Mouse (Mus musculus) heart, embryonic 10.5 days (tissue): ENCODE measurements around the gene Synpr. TPM values are rescaled to one million over a fixed set of nuclear protein-coding genes. Genes with fewer than 3 reads are reported as not detected.

Source experiments
- DNase-seq: peaks from one replicate; pipeline ENCODE4 v3.0.0-alpha.2; 2017; ENCODE audit warnings: low spot score
- H3K27ac ChIP-seq: fragments of 300-500 bp; sonication (generic); 2 replicates; pipeline ENCODE4 v1.5.1; 2016; ENCODE audit warnings: mild to moderate bottlenecking
- H3K27me3 ChIP-seq: fragments of 300-500 bp; sonication (generic); 2 replicates; pipeline ENCODE4 v1.6.1; 2016; ENCODE audit warnings: mild to moderate bottlenecking; ENCODE audit not compliant: poor library complexity, insufficient read depth, severe bottlenecking
- H3K36me3 ChIP-seq: fragments of 300-500 bp; sonication (generic); 2 replicates; pipeline ENCODE4 v1.6.1; 2016; ENCODE audit warnings: mild to moderate bottlenecking, moderate library complexity
- H3K4me1 ChIP-seq: fragments of 300-500 bp; sonication (generic); 2 replicates; pipeline ENCODE4 v1.6.1; 2016; ENCODE audit warnings: mild to moderate bottlenecking
- H3K4me3 ChIP-seq: fragments of 300-500 bp; sonication (generic); 2 replicates; pipeline ENCODE4 v1.5.1; 2016; ENCODE audit warnings: mild to moderate bottlenecking, moderate library complexity
- H3K9me3 ChIP-seq: fragments of 300-500 bp; sonication (generic); 2 replicates; pipeline ENCODE4 v1.6.1; 2016; ENCODE audit warnings: mild to moderate bottlenecking, moderate library complexity
- WGBS: fragments of 180-500 bp; shearing (Covaris S2); methylation state at CpG from one replicate; pipeline ENCODE4 v1.1.7; 2016; 5-methylcytosine and 5-hydroxymethylcytosine counted together
- polyA plus RNA-seq: library from polyadenylated mRNA; unstranded; fragments of >200 nt; fragmentation: Nextera tagmentation; extraction: Ambion mirVana; gene quantifications from 2 replicates; pipeline ENCODE4 v1.2.1, GENCODE M21; 2016

Synpr gene
- polyA plus RNA-seq, 1 experiment from 2014 or later: 0.19 TPM

GRCm38 (mm10) chr14:13361642-13362041 lies 77.1 kb downstream of the Synpr start:
- 88% methylated on average over 3 of the region's 3 CpGs for WGBS
- no peaks in the 10 kb centered on the region for H3K36me3 ChIP-seq
- no peak overlapping the region for H3K4me3 ChIP-seq
- H3K4me1 ChIP-seq: no peaks in the 10 kb centered on the region
- no peak overlapping the region for H3K27ac ChIP-seq
- H3K27me3 ChIP-seq: no peaks in the 10 kb centered on the region
- DNase-seq: no peak
- H3K9me3 ChIP-seq: no peaks in the 10 kb centered on the region

GRCm38 (mm10) chr14:13368309-13368708 lies 83.7 kb downstream of the Synpr start:
- Histone ChIP-seq H3K27me3 (no peaks in the 10 kb centered on the region), H3K4me3 (no peak overlapping the region), H3K27ac (no peak overlapping the region), H3K9me3 (no peaks in the 10 kb centered on the region), H3K4me1 (no peaks in the 10 kb centered on the region), H3K36me3 (no peaks in the 10 kb centered on the region)
- WGBS: 75% methylated on average over 3 of the region's 3 CpGs
- no peak for DNase-seq

DNA sequence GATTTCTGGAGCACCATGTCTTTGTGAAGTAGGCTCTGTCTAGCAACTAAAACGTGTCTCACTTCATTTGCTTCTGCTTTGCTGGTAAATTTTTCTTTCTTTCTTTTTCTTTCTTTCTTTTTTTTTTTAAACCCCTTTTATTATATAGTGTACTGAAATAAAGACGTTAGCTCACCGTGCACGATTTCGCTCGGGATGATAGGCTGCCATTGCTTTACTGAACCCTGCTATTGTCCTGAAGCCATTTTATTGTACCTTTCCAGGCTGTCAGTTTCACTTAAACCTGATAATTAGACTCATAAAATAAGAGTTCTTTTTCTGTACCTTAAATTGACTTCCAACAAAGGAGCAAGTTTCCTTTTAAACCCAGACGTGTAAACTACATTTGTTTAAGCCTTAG lies 104.5 kb downstream of the Synpr start:
- no peak overlapping the region for H3K27ac ChIP-seq
- WGBS: 76% methylated on average over 7 of the region's 7 CpGs
- H3K4me1 ChIP-seq: no peaks in the 10 kb centered on the region
- no peaks in the 10 kb centered on the region for H3K36me3 ChIP-seq
- no peaks in the 10 kb centered on the region for H3K9me3 ChIP-seq
- H3K27me3 ChIP-seq: no peaks in the 10 kb centered on the region
- no peak for DNase-seq
- H3K4me3 ChIP-seq: no peak overlapping the region

DNA sequence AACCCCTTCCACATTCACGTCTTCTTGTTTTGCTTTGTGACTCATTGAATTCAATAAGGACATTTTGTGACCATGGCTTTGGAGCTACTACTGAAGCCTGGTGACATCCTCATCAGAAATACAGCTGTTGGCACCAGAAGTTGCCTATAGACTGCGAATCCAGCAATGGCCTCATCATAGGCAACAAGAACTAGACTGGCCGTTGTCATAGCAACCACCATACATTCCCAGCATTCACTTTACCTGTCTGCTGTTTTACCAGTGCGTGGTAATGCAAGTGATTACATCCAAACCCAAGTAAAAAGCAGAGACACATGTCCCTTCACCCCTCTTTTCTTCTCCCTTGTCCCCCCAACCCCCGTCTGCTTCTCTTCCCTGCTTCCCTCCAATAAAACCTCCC lies 105.4 kb downstream of the Synpr start:
- WGBS: 75% methylated on average over 5 of the region's 5 CpGs
- H3K9me3 ChIP-seq: no peaks in the 10 kb centered on the region
- H3K27ac ChIP-seq: no peak overlapping the region
- no peaks in the 10 kb centered on the region for H3K36me3 ChIP-seq
- no peak overlapping the region for H3K4me3 ChIP-seq
- H3K27me3 ChIP-seq: no peaks in the 10 kb centered on the region
- H3K4me1 ChIP-seq: no peaks in the 10 kb centered on the region
- DNase-seq: no peak

DNA sequence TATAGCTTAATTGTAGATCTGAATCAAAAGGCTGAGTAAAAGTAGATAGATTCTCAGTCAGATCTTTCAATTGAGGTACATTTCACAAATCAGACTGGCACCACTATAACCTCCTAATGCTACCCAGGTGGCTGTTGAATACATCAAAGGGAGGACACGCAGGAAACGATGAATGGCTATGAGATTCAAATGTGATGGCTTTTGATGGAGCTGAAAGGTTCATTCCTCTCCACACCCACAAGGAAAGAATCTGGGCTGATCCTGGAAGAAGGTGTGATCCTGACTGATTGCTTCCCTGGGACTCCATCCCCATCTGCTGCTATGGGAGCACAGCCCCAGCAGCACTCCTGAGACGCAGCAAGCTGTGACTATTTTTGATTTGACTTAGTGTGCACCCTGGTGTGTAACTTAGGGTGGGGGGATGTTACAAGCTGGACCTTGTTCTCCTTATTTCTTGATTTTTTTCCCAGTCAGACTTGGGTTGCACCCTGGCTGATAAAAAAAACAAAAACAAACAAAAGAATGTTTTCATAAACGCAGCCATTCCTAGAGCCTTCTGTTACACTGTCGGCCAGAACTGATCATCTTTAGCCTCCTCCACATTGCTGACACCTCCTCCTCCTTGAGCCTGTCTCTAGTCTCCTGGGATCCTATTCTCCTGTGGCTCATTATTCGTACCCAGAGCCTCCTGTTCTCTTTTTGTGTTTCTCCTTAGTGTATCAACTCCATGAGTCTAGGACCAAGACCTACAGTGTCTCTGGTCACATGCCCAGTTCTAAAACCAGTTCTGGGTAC lies 114.8 kb downstream of the Synpr start:
- Histone ChIP-seq H3K36me3 (no peaks in the 10 kb centered on the region), H3K27me3 (no peaks in the 10 kb centered on the region), H3K4me1 (no peaks in the 10 kb centered on the region), H3K4me3 (no peak overlapping the region), H3K9me3 (no peaks in the 10 kb centered on the region), H3K27ac (no peak overlapping the region)
- no peak for DNase-seq
- WGBS: 35% methylated on average over 6 of the region's 6 CpGs

- H3K4me1 ChIP-seq: no peaks in the 10 kb centered on the region; the same call in 1 of the 2 replicates
- H3K36me3 ChIP-seq: no peaks in the 10 kb centered on the region
- no peaks in the 10 kb centered on the region for H3K27me3 ChIP-seq
- WGBS: 45% methylated on average over 1 of the region's 1 CpGs
- H3K27ac ChIP-seq: no peak overlapping the region
- no peak for DNase-seq
- H3K9me3 ChIP-seq: no peaks in the 10 kb centered on the region
- no peak overlapping the region for H3K4me3 ChIP-seq
Measured at GRCm38 (mm10) chr14:13411636-13412035, 127.1 kb downstream of the Synpr start.

GRCm38 (mm10) chr14:13440723-13441122 lies 156.1 kb downstream of the Synpr start:
- Histone ChIP-seq H3K27ac (no peak overlapping the region), H3K4me3 (no peak overlapping the region), H3K4me1 (no peaks in the 10 kb centered on the region), H3K27me3 (no peaks in the 10 kb centered on the region), H3K36me3 (no peaks in the 10 kb centered on the region), H3K9me3 (no peaks in the 10 kb centered on the region)
- WGBS: 71% methylated on average over 6 of the region's 6 CpGs
- DNase-seq: no peak

GRCm38 (mm10) chr14:13444908-13445307 lies 160.3 kb downstream of the Synpr start:
- Histone ChIP-seq H3K27ac (no peak overlapping the region), H3K4me1 (no peaks in the 10 kb centered on the region), H3K4me3 (no peak overlapping the region), H3K27me3 (no peaks in the 10 kb centered on the region), H3K36me3 (no peaks in the 10 kb centered on the region), H3K9me3 (no peaks in the 10 kb centered on the region)
- WGBS: 29% methylated on average over 2 of the region's 2 CpGs
- no peak for DNase-seq

DNA sequence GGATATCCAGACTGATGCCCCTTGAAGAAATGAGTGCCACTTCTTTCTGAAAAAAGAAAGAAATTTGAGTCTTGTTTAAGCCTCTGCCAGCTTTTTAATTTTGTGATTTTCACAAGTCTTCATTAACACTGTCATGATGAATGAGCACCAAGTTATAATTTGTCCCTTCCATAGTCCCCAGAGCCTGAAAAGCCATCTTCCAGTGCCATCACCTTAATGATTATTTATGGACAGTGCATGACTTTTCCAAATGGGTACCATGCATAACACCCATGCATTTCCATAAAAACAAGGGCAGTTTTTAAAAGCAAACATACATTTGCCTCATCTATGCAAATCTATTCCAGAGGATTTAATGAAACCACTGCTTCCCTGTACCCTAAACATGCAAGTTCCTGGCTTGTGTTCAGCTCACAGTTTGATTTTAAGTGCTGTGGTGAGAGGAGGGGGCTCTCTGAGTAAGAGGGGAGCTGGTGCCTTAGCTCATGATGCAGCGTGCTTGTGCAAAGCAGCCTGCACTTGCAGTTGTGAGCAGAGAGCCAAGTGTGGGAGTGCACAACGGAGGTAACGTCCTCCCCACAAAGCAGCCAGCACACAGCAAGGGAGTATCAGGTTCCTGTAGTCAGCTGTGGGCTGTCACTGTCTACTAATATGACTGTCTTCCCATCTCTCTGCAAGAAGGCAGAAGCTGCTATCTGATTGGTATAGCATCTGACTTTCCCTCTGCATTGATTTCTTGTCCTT lies 169.1 kb downstream of the Synpr start:
- H3K9me3 ChIP-seq: no peaks in the 10 kb centered on the region
- 43% methylated on average over 3 of the region's 3 CpGs for WGBS
- H3K27me3 ChIP-seq: no peaks in the 10 kb centered on the region
- no peak overlapping the region for H3K4me3 ChIP-seq
- no peaks in the 10 kb centered on the region for H3K36me3 ChIP-seq
- no peak overlapping the region for H3K27ac ChIP-seq
- no peaks in the 10 kb centered on the region for H3K4me1 ChIP-seq
- DNase-seq: no peak

DNA sequence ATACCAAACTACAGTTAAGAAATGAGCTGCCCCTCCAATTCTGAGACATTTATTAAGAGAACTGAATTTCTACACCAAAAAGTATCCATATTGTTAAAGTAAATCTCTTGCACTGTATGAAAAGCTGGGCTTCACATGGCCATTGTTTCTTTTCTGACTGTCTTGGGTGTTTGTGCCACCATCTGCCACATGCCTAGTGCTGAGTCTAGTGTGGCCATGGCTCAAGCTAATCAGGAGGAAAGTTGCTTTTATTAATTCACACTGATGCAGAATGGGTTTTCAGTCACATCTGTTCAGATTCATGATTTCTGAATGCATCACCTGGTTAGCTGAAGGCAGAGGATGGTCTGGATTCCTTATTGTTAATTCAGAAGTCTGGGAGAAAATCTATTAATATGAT lies 170.4 kb downstream of the Synpr start:
- Histone ChIP-seq H3K4me1 (no peaks in the 10 kb centered on the region), H3K4me3 (no peak overlapping the region), H3K27ac (no peak overlapping the region), H3K36me3 (no peaks in the 10 kb centered on the region), H3K27me3 (no peaks in the 10 kb centered on the region), H3K9me3 (no peaks in the 10 kb centered on the region)
- DNase-seq: no peak

DNA sequence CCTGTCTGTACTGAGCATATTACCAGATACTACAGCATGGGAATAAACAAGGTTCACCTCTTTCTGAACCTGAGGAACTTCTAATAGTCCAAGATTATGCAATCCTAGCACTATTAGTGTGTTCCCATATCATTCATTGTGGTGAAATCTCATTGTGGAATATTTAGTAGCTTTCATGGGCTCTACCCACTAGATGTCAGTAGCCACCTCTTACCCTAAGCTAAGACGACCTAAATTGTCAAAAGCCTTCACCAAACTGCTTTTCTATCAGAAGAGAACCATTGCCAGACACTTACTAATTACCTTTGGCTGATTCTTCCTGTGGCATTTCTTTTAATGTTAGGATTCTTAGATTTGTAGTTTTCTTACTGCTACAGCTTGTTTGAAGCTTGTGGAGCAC lies 174.8 kb downstream of the Synpr start:
- no peaks in the 10 kb centered on the region for H3K9me3 ChIP-seq
- H3K36me3 ChIP-seq: no peaks in the 10 kb centered on the region
- no peak for DNase-seq
- H3K4me1 ChIP-seq: no peaks in the 10 kb centered on the region
- 11% methylated on average over 1 of the region's 1 CpGs for WGBS
- H3K27ac ChIP-seq: no peak overlapping the region
- H3K4me3 ChIP-seq: no peak overlapping the region
- H3K27me3 ChIP-seq: no peaks in the 10 kb centered on the region

- no peak overlapping the region for H3K27ac ChIP-seq
- H3K9me3 ChIP-seq: no peaks in the 10 kb centered on the region
- H3K27me3 ChIP-seq: no peaks in the 10 kb centered on the region
- no peaks in the 10 kb centered on the region for H3K4me1 ChIP-seq
- no peaks in the 10 kb centered on the region for H3K36me3 ChIP-seq
- no peak overlapping the region for H3K4me3 ChIP-seq
- WGBS: 68% methylated on average over 2 of the region's 2 CpGs
- DNase-seq: no peak
Measured at GRCm38 (mm10) chr14:13469211-13469610, 184.6 kb downstream of the Synpr start.

GRCm38 (mm10) chr14:13477821-13478220 lies 193.2 kb downstream of the Synpr start:
- Histone ChIP-seq H3K9me3 (no peaks in the 10 kb centered on the region), H3K27me3 (no peaks in the 10 kb centered on the region), H3K36me3 (no peaks in the 10 kb centered on the region), H3K4me1 (no peaks in the 10 kb centered on the region), H3K4me3 (no peak overlapping the region), H3K27ac (no peak overlapping the region)
- DNase-seq: no peak
- 81% methylated on average over 1 of the region's 1 CpGs for WGBS
